Mouse (Mus musculus): ENCODE data around the gene Ear14. TPM values are rescaled to one million over a fixed set of nuclear protein-coding genes. Genes with fewer than 3 reads are reported as not detected.
"Not testable (repeated sequence)": the region's sequence is repeated elsewhere in the genome, so short reads cannot be mapped to it uniquely, and the experiment has no call there.

Ear14 gene
- polyA plus RNA-seq, 1 experiment from 2014 or later: not detected

DNA sequence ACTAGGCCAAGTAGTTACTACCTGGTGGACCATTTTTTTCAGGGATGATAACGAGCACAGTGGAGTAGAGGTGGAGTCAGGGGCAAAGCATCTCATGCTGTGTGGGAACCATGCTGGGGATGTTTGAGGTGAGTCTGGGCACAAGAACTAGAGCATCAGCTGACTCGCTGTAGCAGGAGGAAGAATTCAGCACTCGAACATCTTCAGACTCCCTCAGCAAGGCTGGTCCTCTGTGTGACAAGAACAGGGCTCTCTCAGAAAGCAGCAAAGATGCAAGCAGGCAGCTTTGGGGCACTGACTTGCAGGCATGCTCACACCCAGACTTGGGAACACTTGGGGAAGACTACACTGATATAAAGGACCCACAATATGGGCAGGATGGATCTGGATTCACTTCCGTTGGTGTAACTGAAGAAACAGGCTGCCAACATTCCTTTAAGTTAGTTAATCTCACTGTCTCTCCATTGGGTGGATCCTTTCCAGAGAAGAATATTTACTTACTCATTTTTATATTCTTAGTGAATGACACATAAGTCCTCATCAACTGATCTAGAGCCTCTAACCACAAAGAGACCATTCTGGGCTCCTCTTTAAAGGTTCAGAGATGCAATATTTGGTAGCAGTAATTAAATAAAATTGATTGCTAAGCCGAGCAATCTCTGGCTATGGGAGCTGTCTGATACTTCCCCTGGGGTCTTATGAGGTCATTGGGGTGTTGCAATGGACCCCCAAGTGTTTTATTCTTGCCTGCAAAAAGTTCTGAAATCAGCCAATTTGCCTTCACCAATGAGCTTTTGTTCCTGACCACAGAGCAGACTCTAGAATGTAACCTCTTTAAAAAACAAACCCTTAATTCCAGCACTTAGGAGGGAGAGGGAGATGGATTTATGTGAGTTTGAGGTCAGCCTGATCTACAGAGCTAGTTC, 3.8 kb upstream of the Ear14 start, which contains the start of gene Ang2:
Gene Ang2, minus strand, starts transcription at position 51 of the 926 bp plus-strand sequence.
- Histone ChIP-seq H3K4me3 (no peak within 1 kb of the TSS), H3K9me3 (no peaks in the 10 kb centered on the region), H3K36me3 (no peaks in the 10 kb centered on the region), H3K27me3 (ENCODE audit: insufficient read depth, poor library complexity, severe bottlenecking) (no peaks in the 10 kb centered on the region), H3K27ac (no peak within 1 kb of the TSS), H3K4me1 (no peaks in the 10 kb centered on the region)
- DNase-seq (ENCODE audit: low spot score): no peak
- WGBS: 71% methylated on average over 5 of the region's 5 CpGs

DNA sequence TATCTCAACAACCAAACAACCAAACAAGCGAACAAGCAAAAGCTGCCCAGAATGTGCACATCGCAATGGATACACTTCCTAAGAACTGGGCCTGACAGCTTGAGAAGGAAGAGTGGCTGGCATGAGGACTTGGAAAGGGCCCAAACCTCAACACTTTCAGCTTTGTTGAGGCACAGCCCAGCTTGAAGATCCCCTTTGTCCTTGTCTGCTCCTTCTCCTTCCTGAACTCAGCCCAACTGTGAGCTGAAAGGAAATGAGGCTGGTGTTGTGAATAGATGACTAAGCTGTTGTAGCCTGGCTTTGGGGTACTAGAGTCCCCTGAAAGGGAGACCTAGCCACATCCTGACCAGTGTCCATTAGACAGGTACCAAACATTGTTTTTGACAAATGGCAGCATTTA, 3.1 kb upstream of the Ear14 start:
- Histone ChIP-seq H3K4me1 (no peaks in the 10 kb centered on the region), H3K27me3 (ENCODE audit: insufficient read depth, poor library complexity, severe bottlenecking) (no peaks in the 10 kb centered on the region), H3K4me3 (no peak overlapping the region), H3K27ac (no peak overlapping the region), H3K9me3 (no peaks in the 10 kb centered on the region), H3K36me3 (no peaks in the 10 kb centered on the region)
- WGBS: 94% methylated on average over 2 of the region's 2 CpGs
- no peak for DNase-seq (ENCODE audit: low spot score)

DNA sequence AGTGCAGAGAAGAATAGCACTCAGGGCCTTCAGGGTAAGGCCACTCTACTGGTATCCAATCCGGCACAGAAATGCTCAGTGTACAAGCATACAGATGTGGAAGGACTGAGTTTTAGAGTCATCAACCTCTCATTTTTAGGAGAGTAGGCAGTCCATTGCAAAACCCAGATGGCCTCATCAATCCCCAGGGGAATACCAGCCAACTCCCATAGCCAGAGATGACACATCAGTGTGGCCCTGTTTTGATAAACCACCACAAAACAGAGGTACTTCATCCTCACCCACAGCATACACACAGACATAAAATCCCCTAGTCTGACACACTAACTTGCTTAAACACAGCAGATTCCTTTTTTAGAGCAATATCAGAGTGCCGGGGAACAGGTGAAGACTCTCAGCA, 2.7 kb upstream of the Ear14 start:
- H3K27ac ChIP-seq: no peak overlapping the region
- no peaks in the 10 kb centered on the region for H3K4me1 ChIP-seq
- no peaks in the 10 kb centered on the region for H3K9me3 ChIP-seq
- no peaks in the 10 kb centered on the region for H3K27me3 ChIP-seq (ENCODE audit: insufficient read depth, poor library complexity, severe bottlenecking)
- 89% methylated on average over 2 of the region's 2 CpGs for WGBS
- DNase-seq (ENCODE audit: low spot score): no peak
- no peaks in the 10 kb centered on the region for H3K36me3 ChIP-seq
- no peak overlapping the region for H3K4me3 ChIP-seq

DNA sequence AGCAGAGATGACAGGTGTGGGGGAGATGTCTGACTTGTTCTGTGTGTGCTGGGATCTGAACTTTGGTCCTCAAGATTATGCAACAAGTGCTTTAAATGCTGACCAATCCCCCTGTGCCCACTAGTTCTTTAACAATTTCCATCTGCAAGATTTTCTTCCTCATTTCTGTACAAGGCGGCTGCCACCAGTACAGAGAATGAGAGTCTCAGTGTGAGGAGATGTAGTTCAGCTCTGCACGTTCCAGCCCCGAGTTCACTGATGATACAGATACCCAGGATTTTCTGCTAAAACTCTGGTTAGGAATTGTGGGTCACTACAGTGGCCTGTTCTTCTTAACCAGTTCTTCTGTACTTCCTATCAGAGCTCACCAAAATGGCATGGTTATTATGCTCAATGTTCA, 16.9 kb downstream of the Ear14 start:
- H3K27me3 ChIP-seq (ENCODE audit: insufficient read depth, poor library complexity, severe bottlenecking); H3K9me3 ChIP-seq; H3K4me1 ChIP-seq; H3K27ac ChIP-seq; H3K36me3 ChIP-seq; H3K4me3 ChIP-seq: not testable (repeated sequence)
- WGBS: 87% methylated on average over 3 of the region's 3 CpGs
- DNase-seq (ENCODE audit: low spot score): peak; percentile 10

DNA sequence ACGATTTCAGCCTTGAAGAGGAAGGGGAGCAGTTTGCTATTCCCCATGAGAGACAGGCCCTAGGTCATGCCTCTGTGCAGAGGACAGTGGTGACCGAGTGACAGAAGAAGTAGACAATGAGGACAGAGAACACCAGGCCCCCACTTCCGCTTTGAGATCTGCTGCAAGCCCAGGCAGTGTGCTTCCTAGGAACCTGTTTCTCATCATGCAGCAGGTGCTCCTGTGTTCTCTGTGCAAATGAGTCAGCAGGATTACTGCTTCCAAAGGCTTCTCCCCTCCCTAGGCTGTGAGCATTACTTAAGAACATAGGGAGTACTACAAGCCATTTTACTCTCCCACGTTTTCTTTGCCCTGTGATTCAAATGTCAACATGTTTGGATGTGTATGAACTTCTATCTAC, 26.5 kb downstream of the Ear14 start:
- not testable (repeated sequence) for H3K9me3 ChIP-seq; H3K36me3 ChIP-seq; H3K27me3 ChIP-seq (ENCODE audit: insufficient read depth, poor library complexity, severe bottlenecking); H3K4me3 ChIP-seq; H3K27ac ChIP-seq; DNase-seq (ENCODE audit: low spot score); H3K4me1 ChIP-seq
- 67% methylated on average over 4 of the region's 4 CpGs for WGBS

DNA sequence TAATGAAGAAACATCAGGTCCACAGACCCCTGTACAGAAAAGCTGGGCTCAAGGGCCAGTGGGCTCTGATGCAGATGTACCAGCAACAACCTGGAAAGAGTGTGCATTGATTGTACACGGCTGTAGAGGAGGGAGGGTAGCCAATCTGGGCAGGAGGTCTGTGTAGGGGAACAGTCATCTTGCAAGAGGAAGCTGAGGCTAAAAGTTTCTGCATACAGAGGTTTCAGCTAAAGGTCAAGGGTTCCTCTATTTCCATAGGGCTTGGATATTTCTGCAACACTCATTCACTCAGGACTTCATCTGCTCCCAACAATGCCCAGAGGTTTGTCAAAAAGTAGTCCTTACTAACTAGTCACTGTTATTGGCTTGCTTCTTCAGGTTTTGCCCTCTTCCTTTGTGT, 34.3 kb downstream of the Ear14 start:
- H3K4me1 ChIP-seq; H3K4me3 ChIP-seq; H3K27ac ChIP-seq; H3K36me3 ChIP-seq; H3K9me3 ChIP-seq; DNase-seq (ENCODE audit: low spot score); H3K27me3 ChIP-seq (ENCODE audit: insufficient read depth, poor library complexity, severe bottlenecking): not testable (repeated sequence)
- 78% methylated on average over 1 of the region's 1 CpGs for WGBS

DNA sequence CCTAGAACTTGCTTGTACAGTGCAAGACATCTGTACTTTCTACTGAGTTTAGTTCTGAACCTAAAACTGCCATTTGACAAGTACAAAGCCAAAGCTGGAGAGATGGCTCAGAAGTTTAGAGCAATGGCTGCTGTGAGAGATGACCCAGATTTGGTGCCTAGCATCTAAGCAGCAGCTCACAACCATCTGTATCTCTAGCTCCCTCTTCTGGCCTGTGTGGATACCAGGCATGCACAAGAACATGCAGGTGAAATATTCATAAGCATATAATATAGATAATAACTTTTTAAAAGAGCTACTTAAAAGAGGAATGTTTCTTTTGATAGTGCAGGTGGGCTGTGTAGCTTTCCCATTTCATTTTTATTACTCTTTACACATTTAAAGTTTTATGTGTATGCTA, 37.7 kb downstream of the Ear14 start:
- no peak for DNase-seq (ENCODE audit: low spot score)
- Histone ChIP-seq H3K36me3 (no peaks in the 10 kb centered on the region), H3K4me1 (no peaks in the 10 kb centered on the region), H3K27me3 (ENCODE audit: insufficient read depth, poor library complexity, severe bottlenecking) (no peaks in the 10 kb centered on the region), H3K27ac (no peak overlapping the region), H3K9me3 (no peaks in the 10 kb centered on the region), H3K4me3 (no peak overlapping the region)

DNA sequence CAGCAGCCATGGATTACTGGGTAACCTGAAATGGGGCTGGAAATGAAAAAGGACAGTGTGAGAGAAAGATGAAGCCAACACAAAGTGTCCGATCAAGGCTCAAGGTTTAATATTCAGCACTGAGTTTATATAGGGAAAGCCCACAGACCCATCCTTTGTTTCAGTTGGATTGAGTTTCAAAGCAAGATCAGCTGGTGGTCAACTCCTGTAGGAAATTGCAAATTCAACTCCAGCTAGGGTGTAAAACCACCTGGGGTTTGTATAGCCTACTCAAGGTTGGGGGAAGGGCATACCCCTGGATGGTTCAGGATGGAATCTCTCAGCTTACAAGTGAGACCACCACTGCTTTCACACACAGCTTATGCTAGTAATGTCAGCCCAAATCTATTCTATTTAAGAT, 44.5 kb downstream of the Ear14 start:
- Histone ChIP-seq H3K27me3 (ENCODE audit: insufficient read depth, poor library complexity, severe bottlenecking) (no peaks in the 10 kb centered on the region), H3K27ac (no peak overlapping the region), H3K9me3 (no peaks in the 10 kb centered on the region), H3K36me3 (no peaks in the 10 kb centered on the region), H3K4me3 (no peak overlapping the region), H3K4me1 (no peaks in the 10 kb centered on the region)
- DNase-seq (ENCODE audit: low spot score): no peak
- 76% methylated on average over 1 of the region's 1 CpGs for WGBS

DNA sequence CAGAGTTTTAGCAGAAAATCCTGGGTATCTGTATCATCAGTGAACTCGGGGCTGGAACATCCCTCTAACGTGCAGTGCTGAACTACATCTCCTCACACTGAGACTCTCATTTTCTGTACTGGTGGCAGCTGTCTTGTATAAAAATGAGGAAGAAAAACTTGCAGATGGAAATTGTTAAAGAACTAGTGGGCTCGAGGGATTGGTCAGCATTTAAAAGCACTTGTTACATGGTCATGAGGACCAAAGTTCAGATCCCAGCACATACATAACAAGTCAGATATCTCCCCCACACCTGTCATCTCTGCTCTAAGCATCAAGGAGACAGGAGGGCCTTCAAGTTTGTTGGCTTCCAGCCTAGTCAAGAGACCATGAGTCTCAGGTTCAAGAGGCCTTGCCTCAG, 47.2 kb downstream of the Ear14 start:
- H3K4me1 ChIP-seq: no peaks in the 10 kb centered on the region
- no peaks in the 10 kb centered on the region for H3K27me3 ChIP-seq (ENCODE audit: insufficient read depth, poor library complexity, severe bottlenecking)
- H3K27ac ChIP-seq: no peak overlapping the region
- no peak for DNase-seq (ENCODE audit: low spot score)
- no peaks in the 10 kb centered on the region for H3K9me3 ChIP-seq
- no peaks in the 10 kb centered on the region for H3K36me3 ChIP-seq
- 72% methylated on average over 3 of the region's 3 CpGs for WGBS
- no peak overlapping the region for H3K4me3 ChIP-seq

DNA sequence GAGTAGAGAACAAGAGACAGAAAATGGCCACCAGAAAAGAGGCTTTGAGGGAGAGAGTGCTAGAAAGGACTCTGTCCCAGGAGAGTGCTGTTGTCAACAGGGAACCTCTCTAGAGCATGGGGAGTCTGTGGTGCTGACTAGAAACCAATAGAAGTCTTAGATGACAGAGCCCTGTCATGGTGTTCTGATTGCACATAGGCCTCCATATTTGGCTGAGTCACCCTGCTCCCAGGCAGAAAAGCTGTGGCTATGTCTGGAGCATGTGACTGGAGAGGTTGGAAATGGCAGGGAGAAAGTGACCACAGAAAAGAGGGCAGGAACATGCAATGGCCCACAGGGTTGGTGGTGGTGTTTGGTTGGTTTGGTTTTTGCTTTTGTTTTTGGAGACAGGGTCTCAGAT, 49.0 kb downstream of the Ear14 start:
- DNase-seq (ENCODE audit: low spot score); H3K4me3 ChIP-seq; H3K27me3 ChIP-seq (ENCODE audit: insufficient read depth, poor library complexity, severe bottlenecking); H3K36me3 ChIP-seq; H3K9me3 ChIP-seq; H3K4me1 ChIP-seq; H3K27ac ChIP-seq: not testable (repeated sequence)

DNA sequence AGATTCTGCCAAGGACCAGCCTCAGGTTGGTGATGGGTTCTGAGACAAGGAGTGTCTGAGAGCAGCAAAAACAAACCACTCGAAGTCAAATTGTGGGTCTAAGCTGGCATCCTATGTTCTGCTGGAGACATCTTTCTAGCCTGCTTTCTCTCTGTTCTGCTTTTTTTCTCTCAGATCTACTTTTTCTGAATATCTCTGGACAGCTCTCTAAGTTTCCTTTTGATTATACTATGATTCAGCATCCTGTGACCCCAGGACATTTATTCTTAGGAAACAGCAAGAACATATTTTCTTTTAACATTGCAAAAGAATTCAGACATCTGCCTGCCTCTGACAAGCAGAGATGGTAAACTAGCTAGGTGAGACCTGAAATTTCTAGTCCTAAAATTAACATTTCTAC, 50.4 kb downstream of the Ear14 start:
- Histone ChIP-seq H3K27me3 (ENCODE audit: insufficient read depth, poor library complexity, severe bottlenecking) (no peaks in the 10 kb centered on the region), H3K36me3 (no peaks in the 10 kb centered on the region), H3K4me3 (no peak overlapping the region), H3K4me1 (no peaks in the 10 kb centered on the region), H3K27ac (no peak overlapping the region), H3K9me3 (no peaks in the 10 kb centered on the region)
- WGBS: 75% methylated on average over 1 of the region's 1 CpGs
- DNase-seq (ENCODE audit: low spot score): no peak

Data from heart, embryonic 10.5 days (tissue).